Mouse (Mus musculus) forebrain, embryonic 14.5 days (tissue): Measurements from ENCODE around the gene Tlr13. TPM values are rescaled to one million over a fixed set of nuclear protein-coding genes. Genes with fewer than 3 reads are reported as not detected.
A peak's percentile ranks its signal among the peaks of the same experiment; 100 is the strongest.

Source experiments
- ATAC-seq: fragments of 200-750 bp; cut with Nextera tagmentation; 2 replicates; pipeline ENCODE4 v1.8.0; 2017; ENCODE audit warnings: mild to moderate bottlenecking, moderate library complexity
- DNase-seq: peaks from one replicate; pipeline ENCODE4 v3.0.0-alpha.2; 2015; ENCODE audit warnings: low spot score
- H3K27ac ChIP-seq: fragments of 300-500 bp; sonication (generic); 2 replicates; pipeline ENCODE4 v1.5.1; 2014; ENCODE audit warnings: low read depth, mild to moderate bottlenecking, control low read depth, low read length, moderate library complexity
- H3K27me3 ChIP-seq: fragments of 300-500 bp; sonication (generic); replicated peaks from 2 replicates; pipeline ENCODE4 v1.6.1; 2014; ENCODE audit warnings: low read length, control low read depth, mixed read lengths; ENCODE audit not compliant: control insufficient read depth, insufficient read depth
- H3K36me3 ChIP-seq: fragments of 300-500 bp; sonication (generic); 2 replicates; pipeline ENCODE4 v1.6.1; 2014; ENCODE audit warnings: low read length, control low read depth; ENCODE audit not compliant: control insufficient read depth, insufficient read depth
- H3K4me1 ChIP-seq: fragments of 300-500 bp; sonication (generic); 2 replicates; pipeline ENCODE4 v1.6.1; 2014; ENCODE audit warnings: antibody characterized with exemption, low read length, control low read depth; ENCODE audit not compliant: control insufficient read depth, insufficient read depth
- H3K4me2 ChIP-seq: fragments of 300-500 bp; sonication (generic); 2 replicates; pipeline ENCODE4 v1.6.1; 2014; ENCODE audit warnings: mild to moderate bottlenecking, control low read depth, low read length
- H3K4me3 ChIP-seq: fragments of 300-500 bp; sonication (generic); 2 replicates; pipeline ENCODE4 v1.5.1; 2014; ENCODE audit warnings: low read depth, low read length, control low read depth
- H3K9ac ChIP-seq: fragments of 300-500 bp; sonication (generic); 2 replicates; pipeline ENCODE4 v1.6.1; 2014; ENCODE audit warnings: mild to moderate bottlenecking, low read length, control low read depth, moderate library complexity
- H3K9me3 ChIP-seq: fragments of 300-500 bp; sonication (generic); replicated peaks from 2 replicates; pipeline ENCODE4 v1.6.1; 2016; ENCODE audit warnings: low read length, control low read depth, mixed read lengths; ENCODE audit not compliant: control insufficient read depth
- WGBS: fragments of 180-500 bp; shearing (Covaris S2); extraction: QIAGEN DNeasy Blood & Tissue Kit; methylation state at CpG from one replicate; pipeline ENCODE4 v1.1.7; 2014; 5-methylcytosine and 5-hydroxymethylcytosine counted together
- polyA plus RNA-seq: library from polyadenylated mRNA; unstranded; fragments of >200 nt; fragmentation: Nextera tagmentation; extraction: Ambion mirVana; gene quantifications from 2 replicates; pipeline ENCODE4 v1.2.1, GENCODE M21; 2014

The Tlr13 gene
- polyA plus RNA-seq, 1 experiment from 2014 or later, result 0.23 TPM

DNA sequence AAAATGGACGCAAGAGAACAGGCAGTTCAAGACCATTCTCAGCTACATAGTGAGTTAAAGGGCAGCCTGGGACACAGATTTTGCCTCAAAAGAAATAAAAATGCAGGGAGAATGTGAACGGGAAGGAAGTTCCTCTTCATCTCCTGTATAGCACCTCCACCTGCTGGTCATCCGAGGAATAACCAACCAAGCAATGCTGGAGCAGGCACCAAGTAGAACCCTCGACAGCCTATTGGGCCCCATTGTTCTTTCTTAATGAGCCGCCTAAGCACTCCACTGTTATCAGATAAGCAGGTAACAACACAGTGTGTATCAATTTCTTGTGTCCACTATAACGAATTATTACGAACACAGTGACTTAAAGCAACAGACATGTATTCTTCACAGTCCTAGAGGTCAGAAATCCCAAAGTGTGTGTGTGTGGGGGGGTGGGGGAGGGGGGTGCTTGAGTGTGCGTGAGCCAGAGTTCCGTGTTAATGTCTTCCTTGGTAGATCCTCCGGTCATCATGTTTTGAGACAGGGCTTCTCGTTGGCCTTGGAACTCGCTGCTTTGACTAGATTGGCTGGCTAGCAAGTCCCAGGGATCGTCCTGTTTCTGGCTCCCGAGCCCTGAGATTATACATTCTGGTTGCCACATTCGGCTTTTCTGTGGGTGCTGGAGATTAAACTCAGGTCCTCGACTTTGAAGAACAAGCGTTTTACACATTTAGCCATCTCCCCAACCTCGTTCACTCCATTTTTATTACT is 28.3 kb downstream of the Tlr13 start:
- 36% methylated on average over 18 of the region's 18 CpGs for WGBS

DNA sequence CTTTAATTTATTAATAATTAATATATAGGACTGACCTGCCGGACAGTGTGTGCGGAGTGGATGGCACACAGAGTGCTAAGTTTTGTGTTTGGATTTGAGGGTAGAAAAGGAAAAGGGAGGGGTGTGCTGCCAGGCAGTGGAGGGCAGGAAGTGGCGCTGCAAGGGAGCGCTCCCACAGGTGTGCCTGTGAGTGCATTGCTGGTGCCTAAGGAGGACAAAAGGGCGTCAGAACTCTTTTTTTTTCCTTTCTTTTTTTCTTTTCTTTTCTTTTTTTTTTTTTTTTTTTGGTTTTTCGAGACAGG is 28.8 kb downstream of the Tlr13 start:
- peak; percentile 24; the same call in 1 of the 2 replicates for ATAC-seq
- Histone ChIP-seq H3K4me2 (peak overlapping the region; percentile 41), H3K36me3 (no peaks in the 10 kb centered on the region), H3K4me3 (peak overlapping the region; percentile 23; the same call in 1 of the 2 replicates), H3K9ac (no peak overlapping the region; the same call in 1 of the 2 replicates), H3K27me3 (no peaks in the 10 kb centered on the region), H3K9me3 (no peaks in the 10 kb centered on the region), H3K27ac (no peak overlapping the region), H3K4me1 (no peaks in the 10 kb centered on the region)
- no peak for DNase-seq
- 78% methylated on average over 5 of the region's 6 CpGs for WGBS

More for the DNA sequence above, 28.3 kb downstream of the Tlr13 start:
- Histone ChIP-seq H3K27me3 (no peaks in the 10 kb centered on the region), H3K4me2 (peak overlapping the region; percentile 41), H3K9ac (peak overlapping the region; percentile 41), H3K36me3 (no peaks in the 10 kb centered on the region), H3K27ac (no peak overlapping the region), H3K4me1 (no peaks in the 10 kb centered on the region), H3K9me3 (no peaks in the 10 kb centered on the region), H3K4me3 (peak overlapping the region; percentile 23)
- ATAC-seq, result peak; percentile 95
- DNase-seq, result peak; percentile 88

DNA sequence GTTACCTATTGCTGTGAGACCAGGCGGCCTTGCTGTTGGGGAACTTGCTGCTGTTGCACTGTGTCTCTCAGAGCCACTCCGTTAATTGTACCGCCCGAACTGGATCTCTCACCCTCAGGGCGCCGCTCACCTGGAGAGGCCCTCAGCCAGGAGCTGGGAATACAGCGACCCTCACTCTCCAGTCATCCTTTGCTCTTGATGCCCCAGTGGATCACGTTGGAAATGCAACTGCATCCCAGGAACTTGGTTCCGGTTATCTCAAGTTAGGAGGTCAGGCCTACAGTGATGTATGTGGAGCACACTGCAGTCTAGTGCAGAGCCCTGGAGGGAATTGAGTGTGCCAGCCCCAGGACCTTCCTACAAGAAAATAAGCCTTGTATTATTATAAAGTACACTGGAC is 33.3 kb downstream of the Tlr13 start:
- H3K36me3 ChIP-seq, result no peaks in the 10 kb centered on the region
- no peak overlapping the region for H3K27ac ChIP-seq
- DNase-seq (no peak), ATAC-seq (no peak)
- H3K9ac ChIP-seq, result no peak overlapping the region
- H3K4me1 ChIP-seq, result no peaks in the 10 kb centered on the region
- no peaks in the 10 kb centered on the region for H3K27me3 ChIP-seq
- H3K4me3 ChIP-seq, result no peak overlapping the region
- no peaks in the 10 kb centered on the region for H3K9me3 ChIP-seq
- WGBS, result 58% methylated on average over 9 of the region's 9 CpGs
- no peak overlapping the region for H3K4me2 ChIP-seq

- no peak for ATAC-seq
- no peak for DNase-seq
- no peaks in the 10 kb centered on the region for H3K9me3 ChIP-seq
- 34% methylated on average over 4 of the region's 4 CpGs for WGBS
- H3K4me3 ChIP-seq, result no peak overlapping the region
- H3K4me1 ChIP-seq, result peaks cover 9% of the 10 kb centered on the region; the same call in 1 of the 2 replicates
- no peak overlapping the region for H3K27ac ChIP-seq
- no peak overlapping the region for H3K9ac ChIP-seq
- H3K36me3 ChIP-seq, result no peaks in the 10 kb centered on the region
- no peaks in the 10 kb centered on the region for H3K27me3 ChIP-seq
- H3K4me2 ChIP-seq, result no peak overlapping the region
Observed at GRCm38 (mm10) chrX:106184279-106184678, 41.3 kb downstream of the Tlr13 start.

DNA sequence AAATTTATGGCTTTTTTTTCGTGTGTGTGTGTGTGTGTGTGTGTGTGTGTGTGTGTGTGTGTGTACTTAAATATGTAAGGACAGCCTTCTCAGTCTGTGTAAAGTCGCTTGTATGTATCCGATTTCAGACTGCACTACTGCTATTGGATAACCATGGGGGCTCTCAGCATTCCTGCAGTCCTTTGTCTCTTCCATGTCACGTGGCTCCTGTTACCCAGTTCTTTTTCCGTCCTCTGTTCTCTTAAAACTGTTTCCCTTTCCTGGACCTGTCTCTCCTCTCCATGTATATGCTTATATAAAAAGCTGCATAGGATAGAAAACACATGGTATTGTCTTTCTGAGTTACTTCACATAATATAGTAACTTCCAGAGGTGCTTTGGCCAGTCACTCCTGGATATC is 42.7 kb downstream of the Tlr13 start:
- Histone ChIP-seq H3K9me3 (no peaks in the 10 kb centered on the region), H3K27ac (peak overlapping the region; percentile 87), H3K27me3 (no peaks in the 10 kb centered on the region), H3K4me1 (peaks cover 9% of the 10 kb centered on the region; the same call in 1 of the 2 replicates), H3K36me3 (no peaks in the 10 kb centered on the region), H3K4me2 (0 out of 2 replicates have a peak overlapping the region, but pooled peaks have one; percentile 2), H3K4me3 (no peak overlapping the region), H3K9ac (no peak overlapping the region)
- DNase-seq (peak; percentile 54), ATAC-seq (no peak)
- WGBS, result 25% methylated on average over 5 of the region's 5 CpGs

DNA sequence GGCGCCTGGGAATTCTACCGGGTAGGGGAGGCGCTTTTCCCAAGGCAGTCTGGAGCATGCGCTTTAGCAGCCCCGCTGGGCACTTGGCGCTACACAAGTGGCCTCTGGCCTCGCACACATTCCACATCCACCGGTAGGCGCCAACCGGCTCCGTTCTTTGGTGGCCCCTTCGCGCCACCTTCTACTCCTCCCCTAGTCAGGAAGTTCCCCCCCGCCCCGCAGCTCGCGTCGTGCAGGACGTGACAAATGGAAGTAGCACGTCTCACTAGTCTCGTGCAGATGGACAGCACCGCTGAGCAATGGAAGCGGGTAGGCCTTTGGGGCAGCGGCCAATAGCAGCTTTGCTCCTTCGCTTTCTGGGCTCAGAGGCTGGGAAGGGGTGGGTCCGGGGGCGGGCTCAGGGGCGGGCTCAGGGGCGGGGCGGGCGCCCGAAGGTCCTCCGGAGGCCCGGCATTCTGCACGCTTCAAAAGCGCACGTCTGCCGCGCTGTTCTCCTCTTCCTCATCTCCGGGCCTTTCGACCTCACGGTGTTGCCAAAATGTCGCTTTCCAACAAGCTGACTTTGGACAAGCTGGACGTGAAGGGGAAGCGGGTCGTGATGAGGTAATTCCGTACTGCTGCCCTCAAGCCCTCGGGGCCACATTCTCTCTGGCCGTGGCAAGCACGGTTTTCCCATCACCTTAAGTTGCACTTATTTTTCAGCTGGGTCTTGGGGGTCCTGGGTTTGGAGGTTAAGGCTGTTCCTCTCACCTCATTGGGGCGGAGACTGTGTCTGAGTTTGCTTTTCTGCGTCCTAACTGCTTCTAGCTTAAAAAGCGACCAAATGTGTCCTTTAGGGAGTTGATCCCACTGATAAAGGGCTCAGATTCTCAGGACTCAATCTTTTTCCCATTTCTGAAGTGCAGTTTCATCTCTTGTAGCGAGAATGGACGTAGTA is 44.0 kb downstream of the Tlr13 start, which contains the start of gene Pgk1:
Gene Pgk1, plus strand, starts transcription at position 388 of the 937 bp plus-strand sequence.
- 28% methylated on average over 55 of the region's 55 CpGs for WGBS

DNA sequence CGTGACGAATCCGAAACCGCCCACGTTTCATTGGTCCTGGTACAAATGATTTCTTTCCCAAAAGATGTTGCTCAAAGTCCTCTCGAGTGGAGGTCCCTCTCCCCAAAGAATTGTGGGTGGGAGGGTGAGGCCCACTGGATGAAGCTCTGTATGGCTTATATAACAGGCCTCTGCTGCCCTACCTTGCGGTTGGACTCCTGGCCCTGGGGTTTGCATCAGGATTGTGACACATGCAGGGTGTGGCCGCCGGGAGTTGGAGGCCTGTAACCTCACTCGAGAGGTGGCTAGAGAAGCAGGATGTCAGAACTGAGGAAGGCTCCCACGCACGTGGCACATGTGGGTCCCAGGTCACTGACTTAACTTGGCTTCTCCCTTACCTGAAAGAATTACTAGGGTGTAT is 44.7 kb downstream of the Tlr13 start:
- Histone ChIP-seq H3K9me3 (no peaks in the 10 kb centered on the region), H3K4me3 (peak overlapping the region; percentile 39), H3K27ac (no peak overlapping the region), H3K36me3 (no peaks in the 10 kb centered on the region), H3K4me2 (peak overlapping the region; percentile 63), H3K27me3 (no peaks in the 10 kb centered on the region), H3K9ac (peak overlapping the region; percentile 58), H3K4me1 (peaks cover 9% of the 10 kb centered on the region; the same call in 1 of the 2 replicates)
- WGBS, result 35% methylated on average over 12 of the region's 12 CpGs
- ATAC-seq (no peak), DNase-seq (no peak)

More for the DNA sequence above, 44.0 kb downstream of the Tlr13 start, which contains the start of gene Pgk1:
- Histone ChIP-seq H3K9me3 (no peaks in the 10 kb centered on the region), H3K27ac (peak within 1 kb of the TSS; percentile 87), H3K4me1 (peaks cover 9% of the 10 kb centered on the region; the same call in 1 of the 2 replicates), H3K27me3 (no peaks in the 10 kb centered on the region), H3K36me3 (no peaks in the 10 kb centered on the region), H3K4me2 (peak within 1 kb of the TSS; percentile 63), H3K4me3 (peak within 1 kb of the TSS; percentile 39), H3K9ac (peak within 1 kb of the TSS; percentile 58)
- peak; percentile 97 for DNase-seq
- ATAC-seq, result peak; percentile 98

- WGBS, result 65% methylated on average over 5 of the region's 5 CpGs
- Histone ChIP-seq H3K36me3 (peaks cover 7% of the 10 kb centered on the region; the same call in 1 of the 2 replicates), H3K9me3 (no peaks in the 10 kb centered on the region), H3K4me2 (peak overlapping the region; percentile 63), H3K4me3 (peak overlapping the region; percentile 39), H3K27ac (no peak overlapping the region), H3K27me3 (no peaks in the 10 kb centered on the region), H3K4me1 (peaks cover 9% of the 10 kb centered on the region; the same call in 1 of the 2 replicates), H3K9ac (no peak overlapping the region; the same call in 1 of the 2 replicates)
- no peak for ATAC-seq
- DNase-seq, result no peak
Observed at GRCm38 (mm10) chrX:106189356-106189755, 46.4 kb downstream of the Tlr13 start.
